Mouse (Mus musculus) central nervous system, embryonic 14 days (tissue): Measurements from ENCODE around the gene Clic1. TPM values are rescaled to one million over a fixed set of nuclear protein-coding genes. Genes with fewer than 3 reads are reported as not detected.

Experiments used
- polyA plus RNA-seq: library from polyadenylated mRNA; depleted of rRNA; stranded (reverse); fragments of >200 nt; gene quantifications from 2 replicates; pipeline ENCODE4 v1.2.3, GENCODE M21; 2012; rRNA removed

Clic1 gene
- polyA plus RNA-seq, 1 experiment, result 89.1 TPM

Other genes with a start within 250 kb of the Clic1 start
- 0.04 TPM in 1 of 2 replicates, not detected in the other for gene Cyp21a1, start 245.4 kb upstream of the Clic1 start, polyA plus RNA-seq
- gene Stk19, start 213.0 kb upstream of the Clic1 start, polyA plus RNA-seq, result 68.6 and 70.2 TPM in 2 replicates
- 84.5 and 86.1 TPM in 2 replicates for gene Dxo, start 212.9 kb upstream of the Clic1 start, polyA plus RNA-seq
- gene Skiv2l, start 199.8 kb upstream of the Clic1 start, polyA plus RNA-seq, result 102 and 104 TPM in 2 replicates
- gene Nelfe, start 199.6 kb upstream of the Clic1 start, polyA plus RNA-seq, result 74.4 and 75.2 TPM in 2 replicates
- gene Cfb, start 187.4 kb upstream of the Clic1 start, polyA plus RNA-seq, result 1.2 and 2.4 TPM in 2 replicates
- gene Zbtb12, start 170.5 kb upstream of the Clic1 start, polyA plus RNA-seq, result 112 and 124 TPM in 2 replicates
- gene Gm20547, start 167.9 kb upstream of the Clic1 start, polyA plus RNA-seq, result not detected in 2 replicates
- gene C2, start 151.7 kb upstream of the Clic1 start, polyA plus RNA-seq, result 2.2 and 3.4 TPM in 2 replicates
- 310 and 337 TPM in 2 replicates for gene Ehmt2, start 151.5 kb upstream of the Clic1 start, polyA plus RNA-seq
- 0.02 and 0.08 TPM in 2 replicates for gene Slc44a4, start 135.5 kb upstream of the Clic1 start, polyA plus RNA-seq
- 24.0 and 24.4 TPM in 2 replicates for gene Neu1, start 118.7 kb upstream of the Clic1 start, polyA plus RNA-seq
- 4.4 and 6.7 TPM in 2 replicates for gene Hspa1b, start 90.7 kb upstream of the Clic1 start, polyA plus RNA-seq
- gene Gm20481, start 80.1 kb upstream of the Clic1 start, polyA plus RNA-seq, result not detected in 2 replicates
- 4.1 and 5.8 TPM in 2 replicates for gene Hspa1a, start 77.8 kb upstream of the Clic1 start, polyA plus RNA-seq
- 0.29 and 0.31 TPM in 2 replicates for gene Hspa1l, start 77.3 kb upstream of the Clic1 start, polyA plus RNA-seq
- 113 and 117 TPM in 2 replicates for gene Lsm2, start 68.1 kb upstream of the Clic1 start, polyA plus RNA-seq
- gene Vars, start 49.0 kb upstream of the Clic1 start, polyA plus RNA-seq, result 96.9 and 103 TPM in 2 replicates
- gene Vwa7, start 33.4 kb upstream of the Clic1 start, polyA plus RNA-seq, result 0.54 and 0.55 TPM in 2 replicates
- 6.1 TPM in 2 replicates for gene Sapcd1, start 21.9 kb upstream of the Clic1 start, polyA plus RNA-seq
- gene Msh5, start 3.2 kb upstream of the Clic1 start, polyA plus RNA-seq, result 4.1 and 6.2 TPM in 2 replicates
- gene Ddah2, start 9.1 kb downstream of the Clic1 start, polyA plus RNA-seq, result 371 and 426 TPM in 2 replicates
- 0.07 and 0.48 TPM in 2 replicates for gene Ly6g6c, start 15.4 kb downstream of the Clic1 start, polyA plus RNA-seq
- gene Mpig6b, start 16.2 kb downstream of the Clic1 start, polyA plus RNA-seq, result 0.22 and 0.23 TPM in 2 replicates
- 3.0 and 7.1 TPM in 2 replicates for gene Ly6g6e, start 26.9 kb downstream of the Clic1 start, polyA plus RNA-seq
- 2.3 and 2.8 TPM in 2 replicates for gene Ly6g6d, start 28.1 kb downstream of the Clic1 start, polyA plus RNA-seq
- 0.10 and 0.16 TPM in 2 replicates for gene Ly6g6f, start 35.6 kb downstream of the Clic1 start, polyA plus RNA-seq
- gene Abhd16a, start 39.3 kb downstream of the Clic1 start, polyA plus RNA-seq, result 93.6 and 106 TPM in 2 replicates
- gene Ly6g5c, start 58.3 kb downstream of the Clic1 start, polyA plus RNA-seq, result not detected in 2 replicates
- 2.9 TPM in 2 replicates for gene Ly6g5b, start 65.5 kb downstream of the Clic1 start, polyA plus RNA-seq
- gene Gpank1, start 71.5 kb downstream of the Clic1 start, polyA plus RNA-seq, result 22.2 and 25.0 TPM in 2 replicates
- gene Csnk2b, start 72.1 kb downstream of the Clic1 start, polyA plus RNA-seq, result 218 and 221 TPM in 2 replicates
- gene D17H6S53E, start 76.4 kb downstream of the Clic1 start, polyA plus RNA-seq, result 4.9 and 5.3 TPM in 2 replicates
- 1.1 and 1.2 TPM in 2 replicates for gene Apom, start 82.1 kb downstream of the Clic1 start, polyA plus RNA-seq
- gene Bag6, start 85.2 kb downstream of the Clic1 start, polyA plus RNA-seq, result 327 and 363 TPM in 2 replicates
- gene Prrc2a, start 114.9 kb downstream of the Clic1 start, polyA plus RNA-seq, result 357 and 368 TPM in 2 replicates
- gene Aif1, start 126.1 kb downstream of the Clic1 start, polyA plus RNA-seq, result 3.3 and 4.7 TPM in 2 replicates
- gene Lst1, start 138.5 kb downstream of the Clic1 start, polyA plus RNA-seq, result 12.8 and 13.3 TPM in 2 replicates
- gene Ltb, start 144.5 kb downstream of the Clic1 start, polyA plus RNA-seq, result 0.71 and 1.3 TPM in 2 replicates
- gene Tnf, start 152.0 kb downstream of the Clic1 start, polyA plus RNA-seq, result 0.34 and 0.66 TPM in 2 replicates
- gene Lta, start 155.4 kb downstream of the Clic1 start, polyA plus RNA-seq, result 0.32 and 0.34 TPM in 2 replicates
- not detected in 2 replicates for gene Gm16181, start 170.9 kb downstream of the Clic1 start, polyA plus RNA-seq
- 68.5 and 73.3 TPM in 2 replicates for gene Atp6v1g2, start 183.7 kb downstream of the Clic1 start, polyA plus RNA-seq
- 15.6 TPM in 2 replicates for gene Nfkbil1, start 185.8 kb downstream of the Clic1 start, polyA plus RNA-seq
- 959 and 1,020 TPM in 2 replicates for gene Ddx39b, start 191.8 kb downstream of the Clic1 start, polyA plus RNA-seq
- gene H2-D1, start 212.8 kb downstream of the Clic1 start, polyA plus RNA-seq, result 38.6 and 42.0 TPM in 2 replicates